Mouse (Mus musculus): ENCODE data around the gene Avil. TPM values are rescaled to one million over a fixed set of nuclear protein-coding genes. Genes with fewer than 3 reads are reported as not detected.

Avil gene
- polyA plus RNA-seq, 1 experiment from 2014 or later, result 0.58 TPM

DNA sequence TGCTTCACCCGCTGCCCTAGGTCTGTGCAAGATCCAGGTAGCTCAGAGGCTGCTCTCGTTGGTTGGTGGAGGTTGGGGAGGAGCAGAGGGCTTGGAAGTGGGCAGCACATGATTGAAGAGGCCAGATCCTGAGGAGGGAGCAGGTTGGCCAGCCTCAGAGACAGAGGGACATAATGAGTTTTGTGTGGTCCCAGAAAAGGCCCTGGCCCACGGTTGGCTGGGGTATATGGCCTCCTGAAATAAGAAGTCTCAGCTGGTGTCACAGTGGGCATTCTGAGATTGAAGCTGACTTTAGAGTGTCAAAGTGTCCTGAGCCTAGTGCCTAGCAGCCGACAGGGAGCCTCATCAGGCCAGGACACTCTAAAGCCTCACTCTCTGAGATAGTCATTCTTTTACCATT lies 15.4 kb upstream of the Avil start:
- Histone ChIP-seq H3K36me3 (ENCODE audit: control insufficient read depth, insufficient read depth, low read length) (peaks cover 4% of the 10 kb centered on the region; the same call in 1 of the 2 replicates), H3K4me1 (ENCODE audit: control insufficient read depth, insufficient read depth, low read length) (peaks cover 85% of the 10 kb centered on the region), H3K9me3 (ENCODE audit: control insufficient read depth, low read depth, low read length) (no peaks in the 10 kb centered on the region), H3K9ac (replicated peaks; ENCODE audit: low read depth, low read length) (no peak overlapping the region), H3K27ac (ENCODE audit: low read length) (peak overlapping the region; percentile 35), H3K4me2 (replicated peaks; ENCODE audit: low read depth, low read length) (no peak overlapping the region), H3K27me3 (ENCODE audit: control insufficient read depth, insufficient read depth, low read length) (no peaks in the 10 kb centered on the region), H3K4me3 (ENCODE audit: low read depth, low read length) (no peak overlapping the region)
- WGBS, result 82% methylated on average over 4 of the region's 4 CpGs
- no peak for ATAC-seq (ENCODE audit: insufficient number of reproducible peaks, insufficient read depth, low FRiP score, low read depth)

DNA sequence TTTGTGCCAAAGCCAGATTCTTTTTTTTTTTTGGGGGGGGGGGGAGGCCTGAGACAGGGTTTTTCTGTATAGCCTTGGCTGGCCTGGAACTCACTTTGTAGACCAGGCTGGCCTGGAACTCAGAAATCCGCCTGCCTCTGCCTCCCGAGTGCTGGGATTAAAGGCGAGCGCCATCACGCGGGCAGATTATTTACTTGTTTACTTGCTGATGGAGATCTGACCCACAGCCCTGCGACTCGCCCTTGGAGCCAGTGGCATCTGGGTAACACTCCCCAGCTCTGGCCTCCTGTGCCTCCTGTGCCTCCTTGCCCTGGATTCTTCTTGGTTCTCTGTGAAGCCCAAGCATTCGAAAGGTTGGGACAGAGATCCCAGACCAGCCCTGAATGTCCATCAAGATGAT lies 14.9 kb upstream of the Avil start:
- peaks cover 4% of the 10 kb centered on the region; the same call in 1 of the 2 replicates for H3K36me3 ChIP-seq (ENCODE audit: control insufficient read depth, insufficient read depth, low read length)
- 91% methylated on average over 9 of the region's 9 CpGs for WGBS
- H3K4me2 ChIP-seq (replicated peaks; ENCODE audit: low read depth, low read length), result no peak overlapping the region
- peak overlapping the region; percentile 86 for H3K27ac ChIP-seq (ENCODE audit: low read length)
- peaks cover 86% of the 10 kb centered on the region for H3K4me1 ChIP-seq (ENCODE audit: control insufficient read depth, insufficient read depth, low read length)
- H3K27me3 ChIP-seq (ENCODE audit: control insufficient read depth, insufficient read depth, low read length), result no peaks in the 10 kb centered on the region
- no peak for ATAC-seq (ENCODE audit: insufficient number of reproducible peaks, insufficient read depth, low FRiP score, low read depth)
- H3K9me3 ChIP-seq (ENCODE audit: control insufficient read depth, low read depth, low read length), result no peaks in the 10 kb centered on the region
- no peak overlapping the region for H3K9ac ChIP-seq (replicated peaks; ENCODE audit: low read depth, low read length)
- H3K4me3 ChIP-seq (ENCODE audit: low read depth, low read length), result no peak overlapping the region

DNA sequence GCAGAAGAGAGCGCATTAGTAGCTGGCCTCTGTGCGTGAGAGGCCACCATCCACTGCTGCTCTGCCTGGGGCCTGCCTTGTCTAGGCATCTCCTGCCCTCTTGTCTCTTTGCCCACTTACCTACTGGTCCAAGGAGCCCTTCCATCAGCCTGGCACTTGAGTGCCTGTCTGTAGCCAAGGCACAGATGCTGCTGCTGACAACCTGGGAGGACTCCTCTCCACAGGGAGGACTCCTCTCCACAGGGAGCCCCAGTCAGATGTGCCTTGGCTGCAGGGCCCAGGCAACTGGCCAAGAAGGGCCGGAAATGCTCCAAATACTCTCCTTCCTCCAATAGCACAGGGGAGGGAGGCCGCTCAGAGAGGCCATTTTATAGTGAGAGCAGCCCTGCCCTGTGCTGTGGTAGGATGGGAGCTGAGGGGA lies 14.0 kb upstream of the Avil start:
- H3K4me1 ChIP-seq (ENCODE audit: control insufficient read depth, insufficient read depth, low read length), result peaks cover 77% of the 10 kb centered on the region
- peaks cover 8% of the 10 kb centered on the region; the same call in 1 of the 2 replicates for H3K36me3 ChIP-seq (ENCODE audit: control insufficient read depth, insufficient read depth, low read length)
- H3K9me3 ChIP-seq (ENCODE audit: control insufficient read depth, low read depth, low read length), result no peaks in the 10 kb centered on the region
- H3K9ac ChIP-seq (replicated peaks; ENCODE audit: low read depth, low read length), result peak overlapping the region; percentile 6; the same call in 1 of the 2 replicates
- H3K27me3 ChIP-seq (ENCODE audit: control insufficient read depth, insufficient read depth, low read length), result no peaks in the 10 kb centered on the region
- ATAC-seq (ENCODE audit: insufficient number of reproducible peaks, insufficient read depth, low FRiP score, low read depth), result peak; percentile 42; the same call in 1 of the 2 replicates
- 0 out of 2 replicates have a peak overlapping the region, but pooled peaks have one; percentile 2 for H3K4me3 ChIP-seq (ENCODE audit: low read depth, low read length)
- peak overlapping the region; percentile 86 for H3K27ac ChIP-seq (ENCODE audit: low read length)
- WGBS, result 40% methylated on average over 4 of the region's 4 CpGs
- peak overlapping the region; percentile 20; the same call in 1 of the 2 replicates for H3K4me2 ChIP-seq (replicated peaks; ENCODE audit: low read depth, low read length)

DNA sequence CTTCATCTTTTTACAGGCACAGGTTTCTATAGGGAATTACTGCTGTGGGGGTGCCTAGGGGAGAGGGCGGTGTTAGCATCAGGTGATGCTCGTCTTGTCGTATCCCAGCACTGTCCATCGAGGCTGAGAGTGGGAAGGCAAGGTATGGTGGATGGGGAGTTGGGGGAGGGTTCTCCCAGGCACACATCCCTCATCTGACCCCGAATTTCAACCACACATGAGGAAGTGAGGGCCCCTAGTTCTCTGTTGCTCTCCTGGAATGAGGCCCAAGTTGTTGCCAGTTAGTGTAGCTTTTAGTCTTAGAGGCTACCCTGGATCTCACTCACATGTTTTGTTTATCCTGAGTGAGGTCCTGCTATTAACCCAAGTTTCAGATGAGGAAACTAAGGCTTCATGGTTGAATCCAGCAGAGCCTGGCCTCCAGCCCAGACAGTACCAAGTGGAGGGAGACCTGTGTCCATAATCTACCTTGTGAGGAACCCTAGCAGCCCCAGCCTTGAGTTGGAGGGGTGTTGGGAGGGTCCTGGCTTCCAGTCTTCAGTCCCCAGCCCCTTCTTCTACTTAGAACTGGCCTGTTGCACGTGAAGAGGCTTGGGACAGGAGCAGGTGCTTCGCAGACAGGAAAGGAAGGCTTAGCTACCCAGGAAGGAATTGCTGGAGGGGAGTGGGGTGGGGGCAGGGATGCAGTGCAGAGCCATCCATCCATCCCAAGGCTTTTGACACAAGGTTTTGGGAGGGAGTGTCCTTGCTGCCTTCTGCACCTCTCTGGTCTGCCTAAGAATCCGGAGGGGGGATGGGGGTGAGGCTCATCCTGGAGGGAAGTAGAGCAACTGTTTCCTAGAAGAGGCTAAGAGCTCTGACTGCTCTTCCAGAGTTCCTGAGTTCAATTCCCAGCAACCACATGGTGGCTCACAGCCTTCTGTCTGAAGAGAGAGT lies 13.1 kb upstream of the Avil start:
- 0 out of 2 replicates have a peak overlapping the region, but pooled peaks have one; percentile 2 for H3K4me3 ChIP-seq (ENCODE audit: low read depth, low read length)
- H3K9me3 ChIP-seq (ENCODE audit: control insufficient read depth, low read depth, low read length), result no peaks in the 10 kb centered on the region
- peak overlapping the region; percentile 86 for H3K27ac ChIP-seq (ENCODE audit: low read length)
- H3K4me1 ChIP-seq (ENCODE audit: control insufficient read depth, insufficient read depth, low read length), result peaks cover 68% of the 10 kb centered on the region
- no peak for ATAC-seq (ENCODE audit: insufficient number of reproducible peaks, insufficient read depth, low FRiP score, low read depth)
- H3K27me3 ChIP-seq (ENCODE audit: control insufficient read depth, insufficient read depth, low read length), result no peaks in the 10 kb centered on the region
- no peak overlapping the region for H3K9ac ChIP-seq (replicated peaks; ENCODE audit: low read depth, low read length)
- peaks cover 17% of the 10 kb centered on the region for H3K36me3 ChIP-seq (ENCODE audit: control insufficient read depth, insufficient read depth, low read length)
- 47% methylated on average over 8 of the region's 8 CpGs for WGBS
- H3K4me2 ChIP-seq (replicated peaks; ENCODE audit: low read depth, low read length), result peak overlapping the region; percentile 20; the same call in 1 of the 2 replicates

DNA sequence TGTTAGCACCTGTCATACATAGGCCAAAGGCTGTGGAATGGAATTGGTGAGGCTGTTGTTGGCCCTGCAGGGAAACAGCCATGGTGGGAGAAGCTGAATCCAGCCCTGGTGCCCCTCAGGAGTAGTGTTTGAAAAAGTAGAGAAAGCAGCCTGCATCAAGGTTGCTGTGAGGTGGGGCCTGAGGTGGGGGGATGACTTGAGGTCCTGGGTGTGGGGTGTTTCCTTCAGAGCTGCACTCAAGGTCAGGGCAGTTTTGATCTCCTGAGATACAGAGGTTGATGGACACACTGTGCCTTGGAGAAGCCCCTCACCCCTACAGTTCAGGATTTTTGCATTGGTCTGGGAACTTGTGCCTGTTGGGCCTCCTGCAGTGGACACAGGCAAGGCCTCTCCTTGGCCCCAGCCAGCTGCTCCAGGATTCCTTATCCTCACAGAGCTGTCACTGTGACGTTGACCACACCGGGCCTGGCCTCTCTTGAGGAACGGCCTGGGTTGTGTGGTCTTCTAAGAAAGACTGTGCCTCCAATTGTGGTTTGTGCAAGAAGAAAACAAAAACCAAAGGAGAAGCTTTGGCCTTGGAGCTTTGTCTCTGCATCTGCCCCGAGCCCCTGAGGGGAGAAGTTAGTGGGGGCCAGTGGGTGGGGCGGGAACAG lies 11.9 kb upstream of the Avil start:
- no peak overlapping the region for H3K4me3 ChIP-seq (ENCODE audit: low read depth, low read length)
- H3K9ac ChIP-seq (replicated peaks; ENCODE audit: low read depth, low read length), result no peak overlapping the region
- no peaks in the 10 kb centered on the region for H3K27me3 ChIP-seq (ENCODE audit: control insufficient read depth, insufficient read depth, low read length)
- ATAC-seq (ENCODE audit: insufficient number of reproducible peaks, insufficient read depth, low FRiP score, low read depth), result no peak
- no peaks in the 10 kb centered on the region for H3K9me3 ChIP-seq (ENCODE audit: control insufficient read depth, low read depth, low read length)
- WGBS, result 60% methylated on average over 5 of the region's 5 CpGs
- peaks cover 29% of the 10 kb centered on the region for H3K36me3 ChIP-seq (ENCODE audit: control insufficient read depth, insufficient read depth, low read length)
- H3K27ac ChIP-seq (ENCODE audit: low read length), result peak overlapping the region; percentile 58; the same call in 1 of the 2 replicates
- H3K4me2 ChIP-seq (replicated peaks; ENCODE audit: low read depth, low read length), result no peak overlapping the region
- peaks cover 56% of the 10 kb centered on the region for H3K4me1 ChIP-seq (ENCODE audit: control insufficient read depth, insufficient read depth, low read length)

DNA sequence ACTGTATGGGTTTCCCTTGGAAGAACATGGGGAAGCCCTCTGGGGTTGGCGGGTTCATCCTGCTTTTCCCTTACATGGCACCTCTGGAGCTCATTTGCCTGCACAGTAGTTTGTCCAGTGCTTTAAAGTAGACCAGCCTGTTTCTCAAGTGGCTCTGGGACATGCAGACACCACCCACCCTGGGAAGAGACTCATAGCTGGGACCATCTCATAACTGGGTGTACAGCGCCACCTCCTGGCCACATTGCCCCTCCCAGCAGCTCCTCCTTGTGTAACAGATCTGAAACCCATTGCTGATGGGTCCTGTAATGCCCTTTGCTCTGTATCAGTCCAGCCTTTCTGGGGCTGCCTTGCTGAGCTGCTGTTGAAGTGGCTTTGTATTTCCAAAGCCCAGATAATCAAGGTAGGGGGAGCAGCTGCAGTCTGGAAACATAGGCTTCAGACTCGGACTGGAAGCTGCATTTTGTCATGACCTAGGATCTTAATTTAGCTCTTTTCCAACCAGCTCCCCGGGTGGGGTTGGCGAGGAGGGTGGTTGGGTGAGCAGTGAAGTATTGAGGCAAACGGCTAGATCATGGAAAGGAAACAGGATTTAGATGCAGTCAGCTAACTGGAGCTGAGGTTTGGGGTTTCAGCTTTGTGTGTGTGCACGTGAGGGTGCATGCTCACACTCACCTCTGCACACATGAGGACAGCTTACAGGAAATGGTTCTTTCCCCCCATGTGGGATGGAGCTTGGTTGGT lies 10.0 kb upstream of the Avil start:
- ATAC-seq (ENCODE audit: insufficient number of reproducible peaks, insufficient read depth, low FRiP score, low read depth), result peak; percentile 71
- Histone ChIP-seq H3K9ac (replicated peaks; ENCODE audit: low read depth, low read length) (no peak overlapping the region), H3K4me2 (replicated peaks; ENCODE audit: low read depth, low read length) (no peak overlapping the region), H3K4me3 (ENCODE audit: low read depth, low read length) (no peak overlapping the region), H3K36me3 (ENCODE audit: control insufficient read depth, insufficient read depth, low read length) (peaks cover 47% of the 10 kb centered on the region), H3K27me3 (ENCODE audit: control insufficient read depth, insufficient read depth, low read length) (no peaks in the 10 kb centered on the region), H3K27ac (ENCODE audit: low read length) (no peak overlapping the region), H3K9me3 (ENCODE audit: control insufficient read depth, low read depth, low read length) (no peaks in the 10 kb centered on the region), H3K4me1 (ENCODE audit: control insufficient read depth, insufficient read depth, low read length) (peaks cover 37% of the 10 kb centered on the region)
- 59% methylated on average over 7 of the region's 7 CpGs for WGBS

DNA sequence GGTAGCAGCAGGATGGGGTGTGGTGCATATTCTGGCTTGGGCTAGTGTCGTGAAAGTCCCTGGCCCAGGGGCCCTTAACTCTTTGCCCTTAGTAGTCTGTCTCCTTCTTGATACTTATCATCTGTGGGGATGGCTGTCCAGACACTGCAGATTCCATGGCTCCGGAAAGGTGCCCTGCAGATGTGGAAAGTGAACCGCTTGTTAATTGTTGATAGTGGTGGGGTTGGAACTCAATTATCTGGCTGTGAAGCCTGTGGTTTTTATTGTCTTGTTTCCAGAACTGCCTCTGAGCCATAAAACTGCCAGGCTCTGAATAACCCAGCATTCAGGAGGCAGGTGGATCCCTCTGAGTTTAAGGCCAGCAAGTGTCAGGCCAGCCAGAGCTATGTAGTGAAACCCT lies 8.8 kb upstream of the Avil start:
- WGBS, result 67% methylated on average over 3 of the region's 3 CpGs
- Histone ChIP-seq H3K9ac (replicated peaks; ENCODE audit: low read depth, low read length) (no peak overlapping the region), H3K4me3 (ENCODE audit: low read depth, low read length) (no peak overlapping the region), H3K27me3 (ENCODE audit: control insufficient read depth, insufficient read depth, low read length) (no peaks in the 10 kb centered on the region), H3K4me2 (replicated peaks; ENCODE audit: low read depth, low read length) (no peak overlapping the region), H3K4me1 (ENCODE audit: control insufficient read depth, insufficient read depth, low read length) (peaks cover 25% of the 10 kb centered on the region), H3K27ac (ENCODE audit: low read length) (no peak overlapping the region), H3K36me3 (ENCODE audit: control insufficient read depth, insufficient read depth, low read length) (peaks cover 54% of the 10 kb centered on the region), H3K9me3 (ENCODE audit: control insufficient read depth, low read depth, low read length) (no peaks in the 10 kb centered on the region)
- no peak for ATAC-seq (ENCODE audit: insufficient number of reproducible peaks, insufficient read depth, low FRiP score, low read depth)

DNA sequence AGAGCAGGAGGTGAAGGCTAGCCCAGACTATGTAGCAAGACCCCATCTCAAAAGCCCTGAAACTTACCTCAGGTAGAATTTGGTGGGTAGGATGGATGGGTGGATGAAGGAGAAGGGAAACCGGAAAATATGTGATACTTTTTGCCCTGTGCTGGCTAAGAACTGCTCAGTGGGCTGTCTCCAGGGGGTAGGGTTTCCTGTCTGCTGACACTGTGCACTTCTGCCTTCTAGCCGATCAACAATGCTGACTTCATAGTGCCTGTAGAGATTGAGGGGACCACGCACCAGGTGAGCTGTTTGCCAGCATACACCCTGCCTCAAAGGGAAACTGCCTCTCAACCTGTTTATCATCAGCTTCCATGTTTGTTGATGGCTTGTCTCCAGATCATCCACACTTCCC lies 6.9 kb upstream of the Avil start:
- Histone ChIP-seq H3K27me3 (ENCODE audit: control insufficient read depth, insufficient read depth, low read length) (no peaks in the 10 kb centered on the region), H3K36me3 (ENCODE audit: control insufficient read depth, insufficient read depth, low read length) (peaks cover 65% of the 10 kb centered on the region)

More for the DNA sequence above, 6.9 kb upstream of the Avil start:
- Histone ChIP-seq H3K9me3 (ENCODE audit: control insufficient read depth, low read depth, low read length) (no peaks in the 10 kb centered on the region), H3K27ac (ENCODE audit: low read length) (no peak overlapping the region), H3K4me2 (replicated peaks; ENCODE audit: low read depth, low read length) (no peak overlapping the region), H3K9ac (replicated peaks; ENCODE audit: low read depth, low read length) (no peak overlapping the region), H3K4me1 (ENCODE audit: control insufficient read depth, insufficient read depth, low read length) (peaks cover 6% of the 10 kb centered on the region), H3K4me3 (ENCODE audit: low read depth, low read length) (no peak overlapping the region)
- WGBS, result 80% methylated on average over 3 of the region's 3 CpGs
- ATAC-seq (ENCODE audit: insufficient number of reproducible peaks, insufficient read depth, low FRiP score, low read depth), result no peak
